Mouse (Mus musculus): Measurements from ENCODE around the gene Gm16381. TPM values are rescaled to one million over a fixed set of nuclear protein-coding genes. Genes with fewer than 3 reads are reported as not detected.
"Not testable (repeated sequence)": the region's sequence is repeated elsewhere in the genome, so short reads cannot be mapped to it uniquely, and the experiment has no call there.

The Gm16381 gene
- polyA plus RNA-seq (2012), result not detected in 2 replicates

- not testable (repeated sequence) for TF ChIP-seq GATA1 (IDR thresholded peaks at IDR 0.05; ENCODE audit: low read length)
Observed at GRCm38 (mm10) chr12:87644520-87644919, at the start of gene Gm16381. Gene Gm16381, minus strand, starts transcription at chr12:87644620.

DNA sequence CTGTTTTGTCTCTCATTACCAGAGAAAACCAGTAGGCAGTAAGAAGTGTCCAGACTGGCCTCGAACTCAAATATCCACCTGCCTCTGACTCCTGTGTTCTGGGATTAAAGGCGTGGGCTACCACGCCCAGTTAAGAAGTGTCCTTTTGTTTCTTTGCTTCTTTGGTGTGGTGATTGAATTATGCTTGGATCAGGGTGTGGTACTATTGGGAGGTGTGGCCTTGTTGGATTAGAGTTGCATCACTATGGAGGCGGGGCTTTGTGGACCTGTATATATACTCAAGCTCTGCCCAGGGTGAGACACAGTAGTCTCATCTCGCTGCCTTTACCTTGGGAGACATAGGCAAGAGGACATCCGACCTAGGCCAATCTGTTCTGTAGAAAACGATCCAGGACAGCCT, 25.9 kb downstream of the Gm16381 start, which contains the start of gene Gm4027:
Gm4027 (plus strand) TSS at position 301 of the 400 bp plus-strand sequence.
- TF ChIP-seq GATA1 (IDR thresholded peaks at IDR 0.05; ENCODE audit: low read length), result not testable (repeated sequence)

GRCm38 (mm10) chr12:87602388-87602787, 42.0 kb downstream of the Gm16381 start, which contains the start of gene Oog1:
Gene Oog1, plus strand, starts transcription at chr12:87602688.
- TF ChIP-seq GATA1 (IDR thresholded peaks at IDR 0.05; ENCODE audit: low read length), result not testable (repeated sequence)

Other genes with a start within 250 kb of the Gm16381 start
- gene Slirp, start 200.7 kb downstream of the Gm16381 start, polyA plus RNA-seq (2012), result 2.3 and 3.9 TPM in 2 replicates
- 26.5 and 30.5 TPM in 2 replicates for gene Alkbh1, start 200.6 kb downstream of the Gm16381 start, polyA plus RNA-seq (2012)
- gene Snw1, start 172.3 kb downstream of the Gm16381 start, polyA plus RNA-seq (2012), result 15.8 and 15.9 TPM in 2 replicates
- not detected in 2 replicates for gene Gm5788, start 149.9 kb downstream of the Gm16381 start, polyA plus RNA-seq (2012)
- gene Gm8300, start 130.3 kb downstream of the Gm16381 start, polyA plus RNA-seq (2012), result not detected in 2 replicates
- not detected in 2 replicates for gene Oog1, start 41.9 kb downstream of the Gm16381 start, polyA plus RNA-seq (2012)
- gene Gm4027, start 25.8 kb downstream of the Gm16381 start, polyA plus RNA-seq (2012), result not detected in 2 replicates
- gene Gm21319, start 131.1 kb upstream of the Gm16381 start, polyA plus RNA-seq (2012), result not detected in 2 replicates
- not detected in 2 replicates for gene Gm21936, start 150.9 kb upstream of the Gm16381 start, polyA plus RNA-seq (2012)
- gene BB287469, start 172.0 kb upstream of the Gm16381 start, polyA plus RNA-seq (2012), result not detected in 2 replicates
- not detected in 2 replicates for gene Gm2001, start 197.7 kb upstream of the Gm16381 start, polyA plus RNA-seq (2012)
- not detected in 2 replicates for gene Gm2016, start 229.5 kb upstream of the Gm16381 start, polyA plus RNA-seq (2012)

All from G1E-ER4 (cell line).